Mouse (Mus musculus): ENCODE measurements around the gene Gm42906. TPM values are rescaled to one million over a fixed set of nuclear protein-coding genes. Genes with fewer than 3 reads are reported as not detected.

Gm42906 gene
- total RNA-seq, 2 experiments from 2014 or later: not detected

GRCm38 (mm10) chr5:151020031-151020820 lies 407.7 kb downstream of the Gm42906 start:
- no peak for ATAC-seq (replicated peaks; ENCODE audit: low FRiP score, poor library complexity, severe bottlenecking)

GRCm38 (mm10) chr5:151018959-151019358 lies 409.0 kb downstream of the Gm42906 start:
- no peak for ATAC-seq (replicated peaks; ENCODE audit: low FRiP score, poor library complexity, severe bottlenecking)

- no peak for ATAC-seq (replicated peaks; ENCODE audit: low FRiP score, poor library complexity, severe bottlenecking)
Measured at GRCm38 (mm10) chr5:151018450-151018849, 409.5 kb downstream of the Gm42906 start.

Other genes starting within 250 kb of the Gm42906 start
- not detected in 2 replicates for gene Stard13, start 194.3 kb downstream of the Gm42906 start, total RNA-seq (2015; ENCODE audit: low replicate concordance)
- gene Stard13, start 194.3 kb downstream of the Gm42906 start, total RNA-seq (2017; ENCODE audit: low replicate concordance): not detected in 2 replicates
- not detected in 2 replicates for gene Vmn2r18, start 177.9 kb upstream of the Gm42906 start, total RNA-seq (2015; ENCODE audit: low replicate concordance)
- not detected in 2 replicates for gene Vmn2r18, start 177.9 kb upstream of the Gm42906 start, total RNA-seq (2017; ENCODE audit: low replicate concordance)
- 11.3 and 35.9 TPM in 2 replicates for gene Rfc3, start 223.1 kb upstream of the Gm42906 start, total RNA-seq (2015; ENCODE audit: low replicate concordance)
- gene Rfc3, start 223.1 kb upstream of the Gm42906 start, total RNA-seq (2017; ENCODE audit: low replicate concordance): 19.4 and 19.6 TPM in 2 replicates

All from erythroblast, adult 5-6 weeks (primary cell).